Mouse (Mus musculus): ENCODE measurements around the gene Fgfr2. TPM values are rescaled to one million over a fixed set of nuclear protein-coding genes. Genes with fewer than 3 reads are reported as not detected.

The Fgfr2 gene
- polyA plus RNA-seq, 1 experiment from 2014 or later: 133 TPM

GRCm38 (mm10) chr7:133088411-133088810 lies 34.7 kb downstream of the Fgfr2 start:
- no peaks in the 10 kb centered on the region for H3K27me3 ChIP-seq (ENCODE audit: control insufficient read depth, insufficient read depth, low read length)
- no peaks in the 10 kb centered on the region for H3K9me3 ChIP-seq (ENCODE audit: control insufficient read depth, low read length)
- H3K36me3 ChIP-seq (ENCODE audit: control insufficient read depth, insufficient read depth, low read length): no peaks in the 10 kb centered on the region
- H3K4me2 ChIP-seq (replicated peaks; ENCODE audit: low read depth, low read length): no peak overlapping the region
- no peak overlapping the region for H3K9ac ChIP-seq (ENCODE audit: low read depth, low read length)
- 56% methylated on average over 4 of the region's 4 CpGs for WGBS
- no peak for ATAC-seq (ENCODE audit: low FRiP score, low TSS enrichment)
- peak overlapping the region; percentile 17; the same call in 1 of the 2 replicates for H3K27ac ChIP-seq (ENCODE audit: low read depth, low read length)
- no peak overlapping the region for H3K4me3 ChIP-seq (ENCODE audit: low read length)
- peaks cover 16% of the 10 kb centered on the region for H3K4me1 ChIP-seq (ENCODE audit: control insufficient read depth, insufficient read depth, low read length)

- Histone ChIP-seq H3K36me3 (ENCODE audit: control insufficient read depth, insufficient read depth, low read length) (peaks cover 5% of the 10 kb centered on the region), H3K4me3 (ENCODE audit: low read length) (no peak overlapping the region), H3K27ac (ENCODE audit: low read depth, low read length) (no peak overlapping the region), H3K4me1 (ENCODE audit: control insufficient read depth, insufficient read depth, low read length) (peaks cover 8% of the 10 kb centered on the region), H3K9me3 (ENCODE audit: control insufficient read depth, low read length) (no peaks in the 10 kb centered on the region), H3K4me2 (replicated peaks; ENCODE audit: low read depth, low read length) (no peak overlapping the region), H3K27me3 (ENCODE audit: control insufficient read depth, insufficient read depth, low read length) (no peaks in the 10 kb centered on the region), H3K9ac (ENCODE audit: low read depth, low read length) (no peak overlapping the region)
- ATAC-seq (ENCODE audit: low FRiP score, low TSS enrichment): no peak
- WGBS: 91% methylated on average over 3 of the region's 3 CpGs
Observed at GRCm38 (mm10) chr7:133085408-133085807, 37.7 kb downstream of the Fgfr2 start.

DNA sequence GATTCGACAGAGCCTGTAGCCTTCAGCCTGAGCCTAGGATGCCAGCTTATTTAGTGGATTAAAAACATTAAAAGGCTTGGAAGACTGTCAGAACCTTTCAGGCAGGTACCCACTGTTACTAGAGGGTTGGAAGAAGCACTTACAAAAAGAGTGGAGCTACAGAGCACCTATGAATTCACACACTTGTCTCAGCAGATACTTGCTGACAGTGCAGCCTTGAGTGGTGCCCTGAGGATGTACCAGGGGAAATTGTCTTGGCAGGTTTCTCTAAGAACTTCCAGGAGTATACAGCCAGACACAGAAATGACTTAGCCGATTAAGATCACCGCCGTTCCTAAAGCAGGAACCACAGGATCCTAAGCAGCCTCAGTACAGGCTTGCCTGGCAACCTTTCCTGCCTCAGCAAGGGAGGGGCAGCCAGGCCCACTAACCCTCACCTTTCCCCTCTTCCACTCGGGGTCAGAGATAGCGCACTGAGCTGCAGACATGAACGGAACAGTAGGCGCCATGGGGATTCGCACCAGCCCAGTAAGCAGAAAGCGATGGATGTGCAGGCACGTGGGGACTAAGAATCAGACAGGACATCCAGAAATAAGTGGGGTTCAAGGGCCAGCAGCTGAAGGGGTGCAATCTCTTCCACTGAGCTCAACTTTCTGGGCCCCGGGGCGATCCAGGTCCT lies 39.1 kb downstream of the Fgfr2 start:
- Histone ChIP-seq H3K9me3 (ENCODE audit: control insufficient read depth, low read length) (no peaks in the 10 kb centered on the region), H3K36me3 (ENCODE audit: control insufficient read depth, insufficient read depth, low read length) (peaks cover 11% of the 10 kb centered on the region), H3K27me3 (ENCODE audit: control insufficient read depth, insufficient read depth, low read length) (no peaks in the 10 kb centered on the region), H3K4me3 (ENCODE audit: low read length) (no peak overlapping the region), H3K27ac (ENCODE audit: low read depth, low read length) (no peak overlapping the region), H3K4me1 (ENCODE audit: control insufficient read depth, insufficient read depth, low read length) (peaks cover 8% of the 10 kb centered on the region), H3K4me2 (replicated peaks; ENCODE audit: low read depth, low read length) (no peak overlapping the region), H3K9ac (ENCODE audit: low read depth, low read length) (no peak overlapping the region)
- ATAC-seq (ENCODE audit: low FRiP score, low TSS enrichment): no peak
- WGBS: 81% methylated on average over 13 of the region's 13 CpGs

- Histone ChIP-seq H3K27ac (ENCODE audit: low read depth, low read length) (no peak overlapping the region), H3K27me3 (ENCODE audit: control insufficient read depth, insufficient read depth, low read length) (no peaks in the 10 kb centered on the region), H3K4me3 (ENCODE audit: low read length) (no peak overlapping the region), H3K4me1 (ENCODE audit: control insufficient read depth, insufficient read depth, low read length) (no peaks in the 10 kb centered on the region), H3K9me3 (ENCODE audit: control insufficient read depth, low read length) (no peaks in the 10 kb centered on the region), H3K4me2 (replicated peaks; ENCODE audit: low read depth, low read length) (no peak overlapping the region), H3K36me3 (ENCODE audit: control insufficient read depth, insufficient read depth, low read length) (peaks cover 35% of the 10 kb centered on the region), H3K9ac (ENCODE audit: low read depth, low read length) (no peak overlapping the region)
- 68% methylated on average over 1 of the region's 1 CpGs for WGBS
- no peak for ATAC-seq (ENCODE audit: low FRiP score, low TSS enrichment)
Observed at GRCm38 (mm10) chr7:133078929-133079328, 44.2 kb downstream of the Fgfr2 start.

DNA sequence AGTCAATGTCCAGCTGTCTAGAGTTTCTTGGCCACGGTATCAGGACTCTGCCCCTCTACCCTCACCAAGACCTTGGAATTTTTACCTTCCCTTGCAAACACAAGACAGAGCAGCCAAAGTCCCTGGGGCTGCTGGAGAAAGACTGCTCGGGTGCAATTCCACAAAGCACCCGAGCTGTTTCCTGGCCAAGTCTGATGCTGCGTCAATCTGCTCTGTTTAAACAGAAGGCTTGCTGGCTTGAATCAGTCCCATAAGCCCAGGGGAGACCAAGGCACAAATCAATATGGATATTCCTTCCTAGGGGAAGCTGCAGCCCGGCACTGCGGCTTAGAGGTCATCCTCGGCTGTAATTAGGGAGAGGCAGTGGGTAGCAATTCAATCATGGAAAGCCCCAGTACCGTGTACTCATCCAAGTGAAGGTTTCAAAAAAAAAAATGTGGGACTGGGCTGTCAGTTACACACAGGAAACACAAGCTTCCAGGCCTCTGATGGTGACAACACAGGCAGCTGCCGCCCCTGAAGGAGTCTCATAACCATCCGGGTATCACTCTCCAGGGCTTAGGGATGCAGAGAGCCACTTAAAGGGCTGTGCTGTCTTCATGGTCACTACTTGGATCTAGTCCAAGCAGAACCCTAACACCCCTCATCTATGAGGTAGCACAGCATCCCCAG lies 48.6 kb downstream of the Fgfr2 start:
- Histone ChIP-seq H3K4me2 (replicated peaks; ENCODE audit: low read depth, low read length) (no peak overlapping the region), H3K4me3 (ENCODE audit: low read length) (no peak overlapping the region), H3K36me3 (ENCODE audit: control insufficient read depth, insufficient read depth, low read length) (peaks cover 36% of the 10 kb centered on the region), H3K4me1 (ENCODE audit: control insufficient read depth, insufficient read depth, low read length) (peaks cover 17% of the 10 kb centered on the region), H3K9ac (ENCODE audit: low read depth, low read length) (no peak overlapping the region), H3K27me3 (ENCODE audit: control insufficient read depth, insufficient read depth, low read length) (no peaks in the 10 kb centered on the region), H3K9me3 (ENCODE audit: control insufficient read depth, low read length) (no peaks in the 10 kb centered on the region), H3K27ac (ENCODE audit: low read depth, low read length) (no peak overlapping the region)
- ATAC-seq (ENCODE audit: low FRiP score, low TSS enrichment): no peak
- 68% methylated on average over 10 of the region's 10 CpGs for WGBS

DNA sequence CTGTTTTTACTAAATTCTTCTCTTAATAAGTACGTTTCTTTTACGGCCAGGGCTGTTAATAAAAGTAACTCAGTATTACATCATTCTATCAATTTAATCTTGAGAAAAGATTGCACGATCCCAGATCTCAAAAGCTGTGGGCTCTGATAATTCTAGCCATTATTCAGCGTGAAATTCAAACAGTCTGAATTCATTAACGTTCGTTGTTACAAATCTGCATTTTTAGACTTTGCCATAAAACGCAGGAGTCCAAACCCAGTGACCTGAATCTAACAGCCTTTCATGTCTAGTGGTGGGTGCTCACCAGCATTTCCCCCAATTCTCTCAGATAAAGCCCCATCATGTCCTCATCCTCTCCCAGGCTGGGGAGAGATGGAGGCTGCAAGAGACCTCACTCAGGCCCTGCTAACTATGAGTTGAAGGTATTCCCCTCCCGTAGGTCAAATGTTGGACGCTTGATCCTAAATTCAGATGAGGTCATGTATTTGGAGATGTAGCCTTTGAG lies 50.0 kb downstream of the Fgfr2 start:
- Histone ChIP-seq H3K4me3 (ENCODE audit: low read length) (no peak overlapping the region), H3K9me3 (ENCODE audit: control insufficient read depth, low read length) (no peaks in the 10 kb centered on the region), H3K27me3 (ENCODE audit: control insufficient read depth, insufficient read depth, low read length) (no peaks in the 10 kb centered on the region), H3K4me2 (replicated peaks; ENCODE audit: low read depth, low read length) (no peak overlapping the region), H3K36me3 (ENCODE audit: control insufficient read depth, insufficient read depth, low read length) (peaks cover 24% of the 10 kb centered on the region), H3K27ac (ENCODE audit: low read depth, low read length) (no peak overlapping the region), H3K9ac (ENCODE audit: low read depth, low read length) (no peak overlapping the region), H3K4me1 (ENCODE audit: control insufficient read depth, insufficient read depth, low read length) (peaks cover 28% of the 10 kb centered on the region)
- WGBS: 78% methylated on average over 9 of the region's 9 CpGs
- no peak for ATAC-seq (ENCODE audit: low FRiP score, low TSS enrichment)

- H3K27ac ChIP-seq (ENCODE audit: low read depth, low read length): no peak overlapping the region
- H3K36me3 ChIP-seq (ENCODE audit: control insufficient read depth, insufficient read depth, low read length): peaks cover 19% of the 10 kb centered on the region
- H3K9me3 ChIP-seq (ENCODE audit: control insufficient read depth, low read length): no peaks in the 10 kb centered on the region
- no peak overlapping the region for H3K4me2 ChIP-seq (replicated peaks; ENCODE audit: low read depth, low read length)
- no peak overlapping the region for H3K4me3 ChIP-seq (ENCODE audit: low read length)
- peaks cover 32% of the 10 kb centered on the region for H3K4me1 ChIP-seq (ENCODE audit: control insufficient read depth, insufficient read depth, low read length)
- no peaks in the 10 kb centered on the region for H3K27me3 ChIP-seq (ENCODE audit: control insufficient read depth, insufficient read depth, low read length)
- no peak overlapping the region for H3K9ac ChIP-seq (ENCODE audit: low read depth, low read length)
- no peak for ATAC-seq (ENCODE audit: low FRiP score, low TSS enrichment)
- WGBS: 81% methylated on average over 4 of the region's 4 CpGs
Observed at GRCm38 (mm10) chr7:133072535-133072934, 50.6 kb downstream of the Fgfr2 start.

DNA sequence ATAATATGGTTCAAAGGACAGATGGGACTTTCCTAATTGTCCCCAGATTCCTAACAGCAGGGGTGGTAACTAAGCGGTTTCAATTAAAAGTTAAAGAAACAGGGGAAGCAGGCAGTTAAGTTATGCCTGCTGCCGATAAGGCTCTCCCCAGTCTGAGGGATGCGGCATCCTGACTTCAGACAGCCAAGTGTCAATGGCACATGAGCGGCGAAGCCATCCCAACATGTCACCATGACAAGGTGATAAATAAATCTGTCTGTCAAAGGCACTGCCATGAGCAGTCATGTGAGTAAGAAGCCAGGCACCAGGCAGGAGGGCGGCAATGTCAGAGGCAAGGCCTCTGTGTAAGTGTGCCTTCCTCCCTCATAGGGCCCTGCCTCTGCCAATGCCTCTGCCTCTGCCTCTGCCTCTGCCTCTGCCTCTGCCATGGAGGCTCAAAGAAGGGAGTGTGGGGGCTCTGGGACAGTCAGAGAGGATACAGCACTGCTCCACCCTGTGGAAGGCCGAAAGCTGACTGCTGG lies 55.8 kb downstream of the Fgfr2 start:
- H3K36me3 ChIP-seq (ENCODE audit: control insufficient read depth, insufficient read depth, low read length): peaks cover 23% of the 10 kb centered on the region
- H3K4me2 ChIP-seq (replicated peaks; ENCODE audit: low read depth, low read length): no peak overlapping the region
- no peak overlapping the region for H3K9ac ChIP-seq (ENCODE audit: low read depth, low read length)
- peaks cover 41% of the 10 kb centered on the region for H3K4me1 ChIP-seq (ENCODE audit: control insufficient read depth, insufficient read depth, low read length)
- no peaks in the 10 kb centered on the region for H3K9me3 ChIP-seq (ENCODE audit: control insufficient read depth, low read length)
- H3K27ac ChIP-seq (ENCODE audit: low read depth, low read length): 0 out of 2 replicates have a peak overlapping the region, but pooled peaks have one; percentile 17
- no peak overlapping the region for H3K4me3 ChIP-seq (ENCODE audit: low read length)
- no peaks in the 10 kb centered on the region for H3K27me3 ChIP-seq (ENCODE audit: control insufficient read depth, insufficient read depth, low read length)
- ATAC-seq (ENCODE audit: low FRiP score, low TSS enrichment): no peak
- WGBS: 54% methylated on average over 7 of the region's 7 CpGs

- Histone ChIP-seq H3K27me3 (ENCODE audit: control insufficient read depth, insufficient read depth, low read length) (no peaks in the 10 kb centered on the region), H3K9me3 (ENCODE audit: control insufficient read depth, low read length) (no peaks in the 10 kb centered on the region), H3K9ac (ENCODE audit: low read depth, low read length) (no peak overlapping the region), H3K4me1 (ENCODE audit: control insufficient read depth, insufficient read depth, low read length) (peaks cover 35% of the 10 kb centered on the region), H3K27ac (ENCODE audit: low read depth, low read length) (no peak overlapping the region), H3K4me2 (replicated peaks; ENCODE audit: low read depth, low read length) (no peak overlapping the region), H3K4me3 (ENCODE audit: low read length) (no peak overlapping the region), H3K36me3 (ENCODE audit: control insufficient read depth, insufficient read depth, low read length) (peaks cover 23% of the 10 kb centered on the region)
- no peak for ATAC-seq (ENCODE audit: low FRiP score, low TSS enrichment)
- WGBS: 56% methylated on average over 6 of the region's 6 CpGs
Observed at GRCm38 (mm10) chr7:133066776-133067175, 56.4 kb downstream of the Fgfr2 start.

Measured in kidney, embryonic 14.5 days (tissue).